11 mouse cellular contexts compared by ENCODE assay signal in genomic region chr10:110951748-110952147, GRCm38 (mm10).
"Had no signal": no experiment of that assay in that cellular context is flagged by ENCODE, and none has a peak within 500 bp of the region (broad histone marks: within the 10 kb centered on the region; RNA-seq: fewer than 3 reads in every experiment).

No protein-coding gene starts in this region.

- H3K4me1 ChIP-seq: limb, embryonic 10.5 days; liver, embryonic 13.5 days; midbrain, embryonic 12.5 days; neural tube, embryonic 12.5 days had no signal

- H3K9me3 ChIP-seq: limb, embryonic 10.5 days; liver, embryonic 13.5 days; midbrain, embryonic 12.5 days; neural tube, embryonic 12.5 days had no signal

- H3K4me2 ChIP-seq: liver, embryonic 13.5 days; midbrain, embryonic 12.5 days; neural tube, embryonic 12.5 days had no signal

- DNase-seq: kidney, postnatal 25 days; liver, embryonic 13.5 days; liver, postnatal 0 days; right cerebral cortex, adult 18-20 months; right cerebral cortex, postnatal 25 days; thymus, postnatal 36 days had no signal

- H3K27me3 ChIP-seq: liver, embryonic 13.5 days; midbrain, embryonic 12.5 days; neural tube, embryonic 12.5 days had no signal

- H3K27ac ChIP-seq: limb, embryonic 10.5 days; liver, embryonic 13.5 days; midbrain, embryonic 12.5 days; neural tube, embryonic 12.5 days had no signal

- H3K9ac ChIP-seq: liver, embryonic 13.5 days; liver, postnatal 0 days; midbrain, embryonic 12.5 days; neural tube, embryonic 12.5 days had no signal

- H3K4me3 ChIP-seq: left cerebral cortex, adult 2 months; limb, embryonic 10.5 days; liver, embryonic 13.5 days; midbrain, embryonic 12.5 days; neural tube, embryonic 12.5 days had no signal

- ATAC-seq: liver, postnatal 0 days; midbrain, embryonic 16.5 days had no signal
